Mouse (Mus musculus): ENCODE results near the gene Map4k4.

Gene Map4k4

GRCm38 (mm10) chr1:39963821-39964220 lies 63.1 kb downstream of the Map4k4 start:
- DNase-seq (ENCODE audit: low read depth) = no peak

GRCm38 (mm10) chr1:39964427-39964826 lies 63.7 kb downstream of the Map4k4 start:
- DNase-seq (ENCODE audit: low read depth) = no peak

- no peak for DNase-seq (ENCODE audit: low read depth)
These were observed 64.7 kb downstream of the Map4k4 start for GRCm38 (mm10) chr1:39965461-39965860.

- peak; percentile 82 for DNase-seq (ENCODE audit: low read depth)
These were observed 68.3 kb downstream of the Map4k4 start for GRCm38 (mm10) chr1:39968999-39969398.

- DNase-seq (ENCODE audit: low read depth) = no peak
These were observed 69.2 kb downstream of the Map4k4 start for GRCm38 (mm10) chr1:39969771-39970406.

GRCm38 (mm10) chr1:39972411-39972810 lies 71.7 kb downstream of the Map4k4 start:
- DNase-seq (ENCODE audit: low read depth) = no peak

- DNase-seq (ENCODE audit: low read depth) = peak; percentile 56
These were observed 73.2 kb downstream of the Map4k4 start for GRCm38 (mm10) chr1:39973911-39974310.

GRCm38 (mm10) chr1:39975005-39975404 lies 74.3 kb downstream of the Map4k4 start:
- no peak for DNase-seq (ENCODE audit: low read depth)

- DNase-seq (ENCODE audit: low read depth) = peak; percentile 45
These were observed 75.4 kb downstream of the Map4k4 start for GRCm38 (mm10) chr1:39976107-39976506.

GRCm38 (mm10) chr1:39976847-39977744 lies 76.4 kb downstream of the Map4k4 start:
- peak; percentile 56 for DNase-seq (ENCODE audit: low read depth)

GRCm38 (mm10) chr1:39978781-39979486 lies 78.2 kb downstream of the Map4k4 start:
- DNase-seq (ENCODE audit: low read depth) = no peak

GRCm38 (mm10) chr1:39980314-39981290 lies 79.9 kb downstream of the Map4k4 start:
- no peak for DNase-seq (ENCODE audit: low read depth)

- no peak for DNase-seq (ENCODE audit: low read depth)
These were observed 81.3 kb downstream of the Map4k4 start for GRCm38 (mm10) chr1:39981970-39982369.

- peak; percentile 59 for DNase-seq (ENCODE audit: low read depth)
These were observed 82.2 kb downstream of the Map4k4 start for GRCm38 (mm10) chr1:39982727-39983487.

GRCm38 (mm10) chr1:39984331-39984730 lies 83.6 kb downstream of the Map4k4 start:
- no peak for DNase-seq (ENCODE audit: low read depth)

- DNase-seq (ENCODE audit: low read depth) = no peak
These were observed 86.1 kb downstream of the Map4k4 start for GRCm38 (mm10) chr1:39986820-39987219.

GRCm38 (mm10) chr1:39988841-39989240 lies 88.1 kb downstream of the Map4k4 start:
- DNase-seq (ENCODE audit: low read depth) = no peak

GRCm38 (mm10) chr1:39990041-39990440 lies 89.3 kb downstream of the Map4k4 start:
- no peak for DNase-seq (ENCODE audit: low read depth)

- no peak for DNase-seq (ENCODE audit: low read depth)
These were observed 93.2 kb downstream of the Map4k4 start for GRCm38 (mm10) chr1:39993921-39994320.

- no peak for DNase-seq (ENCODE audit: low read depth)
These were observed 94.9 kb downstream of the Map4k4 start for GRCm38 (mm10) chr1:39995593-39995992.

GRCm38 (mm10) chr1:40000476-40000875 lies 99.8 kb downstream of the Map4k4 start:
- no peak for DNase-seq (ENCODE audit: low read depth)
